Mouse (Mus musculus) lung, postnatal 0 days (tissue): ENCODE measurements at regions not wholly inside any gene's neighbourhood (a gene's known extent, or its start where the extent isn't known, plus 50 kb on each side); places are given as distances from the start of the nearest gene placed in this dataset.

Source experiments
- CTCF ChIP-seq: IDR thresholded peaks from 2 replicates; pipeline ENCODE4 v1.5.1; 2016; ENCODE audit warnings: antibody characterized with exemption, mild to moderate bottlenecking
- EP300 ChIP-seq: IDR thresholded peaks from 2 replicates; pipeline ENCODE4 v1.6.1; 2016; ENCODE audit warnings: antibody characterized with exemption, mild to moderate bottlenecking, control low read depth

GRCm38 (mm10) chr8:64473276-64473675 is 219.6 kb downstream of the Cpe start:
- TF ChIP-seq CTCF, result no peak
- no peak for TF ChIP-seq EP300
